Mouse (Mus musculus): ENCODE data around the gene Tldc2. TPM values are rescaled to one million over a fixed set of nuclear protein-coding genes. Genes with fewer than 3 reads are reported as not detected.

The Tldc2 gene
- total RNA-seq, 4 experiments from 2014 or later = not detected

Other genes starting within 250 kb of the Tldc2 start
- under 1 TPM; 0.47 to 0.55 (median 0.51) TPM for gene Tgif2, start 247.0 kb upstream of the Tldc2 start, total RNA-seq (2022)
- 1 to 10 TPM in 1 of 4 experiments, under 1 TPM in 3; 0.40 to 1.4 (median 0.56) TPM for gene 4930518I15Rik, start 229.1 kb upstream of the Tldc2 start, total RNA-seq (2022)
- 100 to 1,000 TPM in 2 of 4 experiments, 10 to 100 TPM in 2; 90.3 to 107 (median 102) TPM for gene Rab5if, start 223.9 kb upstream of the Tldc2 start, total RNA-seq (2022)
- under 1 TPM in 1 of 4 experiments, not detected in 3; 0.09 TPM for gene Sla2, start 199.9 kb upstream of the Tldc2 start, total RNA-seq (2022)
- 10 to 100 TPM; 21.7 to 24.5 (median 22.1) TPM for gene Ndrg3, start 95.0 kb upstream of the Tldc2 start, total RNA-seq (2022)
- 1 to 10 TPM; 1.1 to 2.2 (median 1.6) TPM for gene Dsn1, start 79.9 kb upstream of the Tldc2 start, total RNA-seq (2022)
- 10 to 100 TPM in 1 of 4 experiments, 1 to 10 TPM in 3; 8.7 to 11.1 (median 8.9) TPM for gene Soga1, start 7.8 kb upstream of the Tldc2 start, total RNA-seq (2022)
- 10 to 100 TPM; 20.5 to 23.6 (median 21.5) TPM for gene Samhd1, start 48.2 kb downstream of the Tldc2 start, total RNA-seq (2022)
- 1 to 10 TPM; 1.2 to 1.9 (median 1.3) TPM for gene Rbl1, start 117.5 kb downstream of the Tldc2 start, total RNA-seq (2022)
- gene Rpn2, start 192.0 kb downstream of the Tldc2 start, total RNA-seq (2022) = 100 to 1,000 TPM in 2 of 4 experiments, 10 to 100 TPM in 2; 99.4 to 106 (median 101) TPM
- under 1 TPM; 0.13 to 0.49 (median 0.23) TPM for gene Mroh8, start 192.5 kb downstream of the Tldc2 start, total RNA-seq (2022)